Mouse (Mus musculus): ENCODE data around the gene Tfg. TPM values are rescaled to one million over a fixed set of nuclear protein-coding genes. Genes with fewer than 3 reads are reported as not detected.

Gene Tfg
- total and polyA plus RNA-seq, 2 experiments from 2014 or later = 124 to 163 TPM

DNA sequence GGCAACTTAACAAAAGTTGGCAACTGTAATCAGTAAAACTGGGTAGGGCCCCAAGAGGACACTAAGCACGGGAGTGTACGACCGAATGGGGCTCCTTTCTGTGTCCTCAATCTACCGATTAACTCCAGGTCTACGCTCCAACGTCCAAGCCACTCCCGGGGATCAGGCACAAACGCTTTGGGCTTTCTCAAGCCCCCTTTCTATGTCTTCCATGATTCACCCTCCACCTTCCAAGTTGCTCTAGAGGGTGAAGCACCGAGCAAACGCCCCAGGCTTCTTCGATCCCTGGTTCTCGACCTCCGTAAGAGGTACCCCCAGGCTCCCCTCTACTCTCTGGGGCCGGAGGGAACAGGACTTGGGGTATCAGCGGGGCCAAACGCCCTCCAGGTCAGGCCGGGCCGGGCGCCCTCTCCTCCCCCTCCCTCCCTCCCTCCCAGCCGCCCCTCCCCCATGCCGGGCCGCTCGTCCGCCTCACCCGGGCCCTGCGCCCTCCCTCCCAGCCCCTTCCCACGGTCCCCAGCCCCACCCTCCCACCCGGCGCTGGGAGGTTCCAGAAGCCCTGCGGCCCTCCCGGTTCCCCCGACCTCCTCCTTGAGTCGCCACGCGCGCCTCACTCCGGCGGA is 582 bp downstream of the Tfg start:
- no peak for TF ChIP-seq CTCF (IDR thresholded peaks at IDR 0.05)
- H3K9ac ChIP-seq (replicated peaks; ENCODE audit: low read length, poor library complexity, severe bottlenecking) = peak overlapping the region; percentile 87
- 0% methylated on average over 31 of the region's 38 CpGs for WGBS
- H3K4me3 ChIP-seq (ENCODE audit: low read depth, low read length) = peak overlapping the region; percentile 85
- no peaks in the 10 kb centered on the region for H3K36me3 ChIP-seq (ENCODE audit: insufficient read depth, low read length)
- no peaks in the 10 kb centered on the region for H3K27me3 ChIP-seq (ENCODE audit: insufficient read depth, low read length)
- ATAC-seq (ENCODE audit: low FRiP score) (peak; percentile 62), DNase-seq (ENCODE audit: low spot score) (peak; percentile 40)
- peak overlapping the region; percentile 95 for H3K27ac ChIP-seq (ENCODE audit: low read depth, low read length)
- no peaks in the 10 kb centered on the region for H3K9me3 ChIP-seq (ENCODE audit: low read length)
- H3K4me2 ChIP-seq (ENCODE audit: low read depth, low read length, poor library complexity, severe bottlenecking) = peak overlapping the region; percentile 65
- H3K4me1 ChIP-seq (ENCODE audit: insufficient read depth, low read length) = peaks cover 8% of the 10 kb centered on the region; the same call in 1 of the 2 replicates

DNA sequence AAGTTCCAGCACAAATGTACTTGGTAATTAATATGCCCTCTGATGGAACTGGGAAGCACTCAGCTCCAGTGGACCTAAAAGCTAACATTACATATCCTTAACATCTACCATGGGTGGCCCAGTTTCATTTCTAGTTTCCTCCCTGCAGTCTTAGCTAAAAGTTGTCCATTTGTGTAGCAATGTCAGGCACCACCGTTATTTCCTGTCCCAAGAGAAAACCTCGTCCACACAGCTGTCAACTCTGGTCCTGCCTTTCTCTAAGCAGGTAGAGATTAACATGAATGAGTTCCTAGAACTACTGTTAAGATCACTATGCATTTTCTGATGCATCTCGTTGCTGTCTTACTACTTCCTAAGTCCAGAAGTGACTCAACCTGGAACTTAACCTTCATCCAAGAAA is 1.6 kb downstream of the Tfg start:
- Histone ChIP-seq H3K9me3 (ENCODE audit: low read length) (no peaks in the 10 kb centered on the region), H3K36me3 (ENCODE audit: insufficient read depth, low read length) (no peaks in the 10 kb centered on the region), H3K4me3 (ENCODE audit: low read depth, low read length) (peak overlapping the region; percentile 85; the same call in 1 of the 2 replicates), H3K4me1 (ENCODE audit: insufficient read depth, low read length) (peaks cover 8% of the 10 kb centered on the region; the same call in 1 of the 2 replicates), H3K27me3 (ENCODE audit: insufficient read depth, low read length) (no peaks in the 10 kb centered on the region), H3K27ac (ENCODE audit: low read depth, low read length) (no peak overlapping the region), H3K9ac (replicated peaks; ENCODE audit: low read length, poor library complexity, severe bottlenecking) (no peak overlapping the region), H3K4me2 (ENCODE audit: low read depth, low read length, poor library complexity, severe bottlenecking) (peak overlapping the region; percentile 65)
- ATAC-seq (ENCODE audit: low FRiP score) (no peak), DNase-seq (ENCODE audit: low spot score) (no peak)
- WGBS = 72% methylated on average over 3 of the region's 3 CpGs
- no peak for TF ChIP-seq CTCF (IDR thresholded peaks at IDR 0.05)

GRCm38 (mm10) chr16:56710071-56710470 is 7.2 kb downstream of the Tfg start:
- no peak for ATAC-seq (ENCODE audit: low FRiP score)
- 95% methylated on average over 3 of the region's 3 CpGs for WGBS
- Histone ChIP-seq H3K27me3 (ENCODE audit: insufficient read depth, low read length) (no peaks in the 10 kb centered on the region), H3K36me3 (ENCODE audit: insufficient read depth, low read length) (peaks cover 12% of the 10 kb centered on the region; the same call in 1 of the 2 replicates), H3K9me3 (ENCODE audit: low read length) (no peaks in the 10 kb centered on the region), H3K4me1 (ENCODE audit: insufficient read depth, low read length) (no peaks in the 10 kb centered on the region), H3K4me2 (ENCODE audit: low read depth, low read length, poor library complexity, severe bottlenecking) (no peak overlapping the region), H3K27ac (ENCODE audit: low read depth, low read length) (no peak overlapping the region), H3K9ac (replicated peaks; ENCODE audit: low read length, poor library complexity, severe bottlenecking) (no peak overlapping the region), H3K4me3 (ENCODE audit: low read depth, low read length) (no peak overlapping the region)
- no peak for DNase-seq (ENCODE audit: low spot score)
- TF ChIP-seq CTCF (IDR thresholded peaks at IDR 0.05) = no peak

DNA sequence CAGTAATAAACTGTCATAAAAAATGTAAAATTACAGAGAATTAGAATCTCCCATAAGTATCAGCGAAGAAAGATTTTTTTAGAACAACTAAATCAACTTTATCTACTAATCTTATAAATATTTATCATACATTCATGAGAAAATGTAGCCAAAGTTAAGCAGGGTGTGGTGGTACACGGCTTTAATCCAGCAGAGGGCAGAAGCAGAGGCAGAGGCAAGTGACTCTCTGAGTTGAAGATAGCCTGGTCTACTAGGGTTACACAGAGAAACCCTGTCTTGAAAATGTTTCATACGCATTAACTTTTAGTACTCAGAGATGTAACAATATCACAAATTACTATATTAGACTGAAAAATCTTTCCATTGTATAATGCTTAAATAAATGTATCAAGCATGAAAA is 11.5 kb downstream of the Tfg start:
- H3K9me3 ChIP-seq (ENCODE audit: low read length) = no peaks in the 10 kb centered on the region
- no peak overlapping the region for H3K27ac ChIP-seq (ENCODE audit: low read depth, low read length)
- H3K9ac ChIP-seq (replicated peaks; ENCODE audit: low read length, poor library complexity, severe bottlenecking) = no peak overlapping the region
- no peak for DNase-seq (ENCODE audit: low spot score)
- 84% methylated on average over 3 of the region's 3 CpGs for WGBS
- peak; percentile 37 for TF ChIP-seq CTCF (IDR thresholded peaks at IDR 0.05)
- peaks cover 15% of the 10 kb centered on the region; the same call in 1 of the 2 replicates for H3K36me3 ChIP-seq (ENCODE audit: insufficient read depth, low read length)
- H3K4me1 ChIP-seq (ENCODE audit: insufficient read depth, low read length) = no peaks in the 10 kb centered on the region
- H3K27me3 ChIP-seq (ENCODE audit: insufficient read depth, low read length) = no peaks in the 10 kb centered on the region
- H3K4me3 ChIP-seq (ENCODE audit: low read depth, low read length) = no peak overlapping the region
- no peak for ATAC-seq (ENCODE audit: low FRiP score)
- no peak overlapping the region for H3K4me2 ChIP-seq (ENCODE audit: low read depth, low read length, poor library complexity, severe bottlenecking)

DNA sequence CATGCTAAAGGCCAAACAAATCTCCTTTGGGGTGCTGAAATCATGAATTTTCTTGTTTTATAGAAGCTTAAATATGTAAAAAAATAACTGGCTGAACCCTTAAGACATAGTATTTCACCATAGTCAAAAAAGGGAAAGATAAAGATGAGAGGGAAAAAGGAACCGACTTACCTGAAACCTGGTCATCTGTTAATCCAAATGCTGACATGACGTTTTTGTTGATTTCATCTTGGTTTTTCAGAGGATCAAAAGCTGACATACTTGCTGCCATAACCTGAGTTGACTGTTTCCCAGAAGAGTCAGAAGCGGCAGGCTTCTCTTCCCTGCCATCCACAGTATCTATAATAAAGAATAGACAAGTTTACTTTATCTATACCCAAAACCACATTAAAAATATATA is 16.4 kb downstream of the Tfg start:
- no peak overlapping the region for H3K4me2 ChIP-seq (ENCODE audit: low read depth, low read length, poor library complexity, severe bottlenecking)
- no peaks in the 10 kb centered on the region for H3K9me3 ChIP-seq (ENCODE audit: low read length)
- no peak overlapping the region for H3K4me3 ChIP-seq (ENCODE audit: low read depth, low read length)
- H3K4me1 ChIP-seq (ENCODE audit: insufficient read depth, low read length) = no peaks in the 10 kb centered on the region
- no peaks in the 10 kb centered on the region for H3K27me3 ChIP-seq (ENCODE audit: insufficient read depth, low read length)
- ATAC-seq (ENCODE audit: low FRiP score) = no peak
- H3K36me3 ChIP-seq (ENCODE audit: insufficient read depth, low read length) = peaks cover 15% of the 10 kb centered on the region
- no peak for DNase-seq (ENCODE audit: low spot score)
- H3K27ac ChIP-seq (ENCODE audit: low read depth, low read length) = no peak overlapping the region
- WGBS = 91% methylated on average over 3 of the region's 3 CpGs
- no peak overlapping the region for H3K9ac ChIP-seq (replicated peaks; ENCODE audit: low read length, poor library complexity, severe bottlenecking)
- no peak for TF ChIP-seq CTCF (IDR thresholded peaks at IDR 0.05)

GRCm38 (mm10) chr16:56696448-56696847 is 20.8 kb downstream of the Tfg start:
- no peak overlapping the region for H3K9ac ChIP-seq (replicated peaks; ENCODE audit: low read length, poor library complexity, severe bottlenecking)

More at GRCm38 (mm10) chr16:56696448-56696847, 20.8 kb downstream of the Tfg start:
- Histone ChIP-seq H3K27ac (ENCODE audit: low read depth, low read length) (no peak overlapping the region), H3K4me3 (ENCODE audit: low read depth, low read length) (no peak overlapping the region), H3K27me3 (ENCODE audit: insufficient read depth, low read length) (no peaks in the 10 kb centered on the region), H3K9me3 (ENCODE audit: low read length) (no peaks in the 10 kb centered on the region), H3K4me2 (ENCODE audit: low read depth, low read length, poor library complexity, severe bottlenecking) (no peak overlapping the region), H3K4me1 (ENCODE audit: insufficient read depth, low read length) (no peaks in the 10 kb centered on the region), H3K36me3 (ENCODE audit: insufficient read depth, low read length) (peaks cover 18% of the 10 kb centered on the region)
- DNase-seq (ENCODE audit: low spot score) (no peak), ATAC-seq (ENCODE audit: low FRiP score) (no peak)
- WGBS = 52% methylated on average over 2 of the region's 2 CpGs
- TF ChIP-seq CTCF (IDR thresholded peaks at IDR 0.05) = no peak
